Mouse (Mus musculus) kidney, embryonic 16.5 days (tissue): ENCODE measurements at regions not wholly inside any gene's neighbourhood (a gene's known extent, or its start where the extent isn't known, plus 50 kb on each side); places are given as distances from the start of the nearest gene placed in this dataset. TPM values are rescaled to one million over a fixed set of nuclear protein-coding genes. Genes with fewer than 3 reads are reported as not detected.

Experiments used
- microRNA-seq: library from miRNA; unstranded; fragments of <30 nt; microRNA quantifications from one replicate; pipeline ENCODE4, GENCODE M21; 2016

Small RNA genes lying in the stretch of these regions (microRNA-seq; reads per million reads assigned to microRNA genes)
- not detected for gene Mir6341
